Mouse (Mus musculus) embryonic facial prominence, embryonic 13.5 days (tissue): ENCODE measurements around the gene Tldc1. TPM values are rescaled to one million over a fixed set of nuclear protein-coding genes. Genes with fewer than 3 reads are reported as not detected.

Experiments
- ATAC-seq: fragments of 200-750 bp; cut with Nextera tagmentation; 2 replicates; pipeline ENCODE4 v1.8.0; 2017; ENCODE audit warnings: low read depth; ENCODE audit not compliant: insufficient number of reproducible peaks, insufficient read depth, low FRiP score, low TSS enrichment
- H3K27ac ChIP-seq: fragments of 300-500 bp; sonication (generic); 2 replicates; pipeline ENCODE4 v1.5.1; 2015; ENCODE audit warnings: moderate library complexity, mild to moderate bottlenecking, inconsistent platforms
- H3K27me3 ChIP-seq: fragments of 300-500 bp; sonication (generic); 2 replicates; pipeline ENCODE4 v1.6.1; 2015; ENCODE audit warnings: mild to moderate bottlenecking, inconsistent platforms
- H3K36me3 ChIP-seq: fragments of 300-500 bp; sonication (generic); 2 replicates; pipeline ENCODE4 v1.6.1; 2015; ENCODE audit warnings: mild to moderate bottlenecking, inconsistent platforms
- H3K4me1 ChIP-seq: fragments of 300-500 bp; sonication (generic); 2 replicates; pipeline ENCODE4 v1.6.1; 2015; ENCODE audit warnings: inconsistent platforms
- H3K4me2 ChIP-seq: fragments of 300-500 bp; sonication (generic); 2 replicates; pipeline ENCODE4 v1.6.1; 2015; ENCODE audit warnings: moderate library complexity, mild to moderate bottlenecking, inconsistent platforms
- H3K4me3 ChIP-seq: fragments of 300-500 bp; sonication (generic); 2 replicates; pipeline ENCODE4 v1.5.1; 2015; ENCODE audit warnings: mild to moderate bottlenecking, inconsistent platforms
- H3K9ac ChIP-seq: fragments of 300-500 bp; sonication (generic); 2 replicates; pipeline ENCODE4 v1.6.1; 2015; ENCODE audit warnings: mild to moderate bottlenecking, inconsistent platforms
- H3K9me3 ChIP-seq: fragments of 300-500 bp; sonication (generic); 2 replicates; pipeline ENCODE4 v1.6.1; 2016; ENCODE audit warnings: inconsistent platforms
- WGBS: fragments of 180-500 bp; shearing (Covaris S2); methylation state at CpG from one replicate; pipeline ENCODE4 v1.1.7; 2015; ENCODE audit warnings: mixed read lengths; 5-methylcytosine and 5-hydroxymethylcytosine counted together
- polyA plus RNA-seq: library from polyadenylated mRNA; unstranded; fragments of >200 nt; fragmentation: Nextera tagmentation; extraction: Ambion mirVana; gene quantifications from 2 replicates; pipeline ENCODE4 v1.2.1, GENCODE M21; 2015

The Tldc1 gene
- polyA plus RNA-seq, 1 experiment from 2014 or later: 11.7 TPM

DNA sequence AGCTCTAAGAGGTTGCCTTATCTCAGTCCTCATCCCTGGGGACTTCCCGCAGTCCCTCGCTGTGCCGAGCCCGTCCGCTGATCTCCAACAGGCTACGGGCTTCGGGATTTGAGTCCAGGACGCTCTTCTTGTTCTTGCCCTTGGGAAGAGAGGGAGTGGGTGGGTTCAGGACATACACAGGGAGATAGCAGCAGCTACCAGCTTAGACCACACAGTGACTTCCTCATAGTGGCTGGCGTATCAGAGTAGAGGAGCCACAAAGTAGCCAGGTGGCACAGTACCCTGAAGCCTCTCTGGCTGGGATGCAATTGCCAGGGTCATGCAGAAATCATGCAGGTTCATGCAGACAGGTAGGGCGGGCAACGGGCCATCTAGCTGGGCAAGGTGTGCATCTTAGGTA lies 16.5 kb downstream of the Tldc1 start:
- Histone ChIP-seq H3K9ac (no peak overlapping the region), H3K4me2 (no peak overlapping the region), H3K36me3 (peaks cover 29% of the 10 kb centered on the region), H3K9me3 (no peaks in the 10 kb centered on the region), H3K27ac (no peak overlapping the region), H3K4me3 (no peak overlapping the region), H3K4me1 (no peaks in the 10 kb centered on the region), H3K27me3 (no peaks in the 10 kb centered on the region)
- 92% methylated on average over 11 of the region's 11 CpGs for WGBS
- no peak for ATAC-seq

- Histone ChIP-seq H3K36me3 (peaks cover 9% of the 10 kb centered on the region), H3K4me1 (peaks cover 14% of the 10 kb centered on the region), H3K9ac (no peak overlapping the region), H3K4me3 (no peak overlapping the region), H3K4me2 (no peak overlapping the region), H3K27ac (no peak overlapping the region), H3K9me3 (no peaks in the 10 kb centered on the region), H3K27me3 (no peaks in the 10 kb centered on the region)
- no peak for ATAC-seq
- WGBS: 65% methylated on average over 5 of the region's 5 CpGs
Observed at GRCm38 (mm10) chr8:119756538-119756937, 21.7 kb downstream of the Tldc1 start.

- WGBS: 66% methylated on average over 2 of the region's 2 CpGs
- H3K4me1 ChIP-seq: peaks cover 14% of the 10 kb centered on the region
- H3K36me3 ChIP-seq: peaks cover 4% of the 10 kb centered on the region
- H3K9me3 ChIP-seq: no peaks in the 10 kb centered on the region
- H3K27me3 ChIP-seq: no peaks in the 10 kb centered on the region
- H3K9ac ChIP-seq: no peak overlapping the region
- no peak overlapping the region for H3K27ac ChIP-seq
- no peak for ATAC-seq
- peak overlapping the region; percentile 56 for H3K4me2 ChIP-seq
- H3K4me3 ChIP-seq: no peak overlapping the region
Observed at GRCm38 (mm10) chr8:119756147-119756461, 22.1 kb downstream of the Tldc1 start.

- peak overlapping the region; percentile 32; the same call in 1 of the 2 replicates for H3K9ac ChIP-seq
- H3K9me3 ChIP-seq: no peaks in the 10 kb centered on the region
- no peak overlapping the region for H3K27ac ChIP-seq
- no peaks in the 10 kb centered on the region for H3K36me3 ChIP-seq
- peaks cover 14% of the 10 kb centered on the region for H3K4me1 ChIP-seq
- H3K4me2 ChIP-seq: peak overlapping the region; percentile 56
- H3K4me3 ChIP-seq: peak overlapping the region; percentile 34
- ATAC-seq: peak; percentile 16; the same call in 1 of the 2 replicates
- H3K27me3 ChIP-seq: no peaks in the 10 kb centered on the region
- 17% methylated on average over 28 of the region's 28 CpGs for WGBS
Observed at GRCm38 (mm10) chr8:119755238-119756146, 22.7 kb downstream of the Tldc1 start.

- Histone ChIP-seq H3K9ac (no peak overlapping the region), H3K9me3 (no peaks in the 10 kb centered on the region), H3K4me1 (no peaks in the 10 kb centered on the region), H3K27me3 (no peaks in the 10 kb centered on the region), H3K27ac (no peak overlapping the region), H3K4me3 (no peak overlapping the region), H3K36me3 (no peaks in the 10 kb centered on the region), H3K4me2 (no peak overlapping the region)
- 86% methylated on average over 4 of the region's 4 CpGs for WGBS
- ATAC-seq: no peak
Observed at GRCm38 (mm10) chr8:119744604-119745003, 33.6 kb downstream of the Tldc1 start.

GRCm38 (mm10) chr8:119743291-119744026 lies 34.8 kb downstream of the Tldc1 start:
- H3K9me3 ChIP-seq: no peaks in the 10 kb centered on the region
- no peak for ATAC-seq

DNA sequence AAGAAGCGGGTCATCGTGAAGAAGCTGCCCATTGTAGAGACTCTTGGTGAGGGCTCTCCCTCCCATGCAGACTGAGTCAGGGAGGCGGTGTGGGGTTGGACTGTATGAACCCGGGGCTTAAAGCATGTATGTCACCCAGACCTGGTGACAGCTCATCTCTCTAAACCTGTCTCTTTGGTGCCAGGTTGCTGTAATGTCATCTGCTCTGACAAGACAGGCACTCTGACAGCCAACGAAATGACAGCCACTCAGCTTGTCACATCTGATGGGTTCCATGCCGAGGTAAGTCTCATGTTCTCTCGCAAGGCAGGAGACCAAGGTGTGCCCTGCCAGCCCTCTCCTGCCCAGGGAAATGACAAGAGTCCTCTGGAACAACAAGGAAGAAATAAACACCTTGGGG lies 35.8 kb downstream of the Tldc1 start:
- Histone ChIP-seq H3K4me3 (no peak overlapping the region), H3K9me3 (no peaks in the 10 kb centered on the region), H3K36me3 (no peaks in the 10 kb centered on the region), H3K27me3 (no peaks in the 10 kb centered on the region), H3K4me2 (no peak overlapping the region), H3K4me1 (no peaks in the 10 kb centered on the region), H3K27ac (no peak overlapping the region), H3K9ac (no peak overlapping the region)
- 85% methylated on average over 7 of the region's 7 CpGs for WGBS
- no peak for ATAC-seq

More at GRCm38 (mm10) chr8:119743291-119744026, 34.8 kb downstream of the Tldc1 start:
- Histone ChIP-seq H3K4me1 (no peaks in the 10 kb centered on the region), H3K4me2 (no peak overlapping the region), H3K9ac (no peak overlapping the region), H3K27me3 (no peaks in the 10 kb centered on the region), H3K36me3 (no peaks in the 10 kb centered on the region), H3K4me3 (no peak overlapping the region), H3K27ac (no peak overlapping the region)
- WGBS: 57% methylated on average over 13 of the region's 13 CpGs

DNA sequence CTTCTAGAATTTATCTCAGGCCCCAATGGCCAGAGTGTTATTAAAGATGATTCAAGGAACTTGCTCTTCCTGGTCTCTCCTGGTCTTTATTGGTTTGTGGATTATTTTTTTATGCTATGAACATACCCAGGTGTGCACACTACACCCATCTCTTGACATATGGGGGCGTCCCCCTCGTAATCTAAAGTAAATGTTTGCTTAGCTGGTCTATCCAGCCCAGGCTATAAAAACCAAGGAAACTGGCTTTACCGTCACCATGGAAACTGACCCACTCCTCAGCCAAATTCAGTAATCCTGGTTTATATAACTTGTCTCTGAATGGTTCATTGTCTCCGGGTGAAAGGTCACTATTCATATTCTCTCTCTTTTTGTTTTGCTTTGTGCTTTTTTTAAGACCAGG lies 37.6 kb downstream of the Tldc1 start:
- Histone ChIP-seq H3K4me3 (no peak overlapping the region), H3K27ac (no peak overlapping the region), H3K36me3 (no peaks in the 10 kb centered on the region), H3K27me3 (no peaks in the 10 kb centered on the region), H3K4me1 (no peaks in the 10 kb centered on the region), H3K9ac (no peak overlapping the region), H3K9me3 (no peaks in the 10 kb centered on the region), H3K4me2 (no peak overlapping the region)
- no peak for ATAC-seq
- 78% methylated on average over 4 of the region's 4 CpGs for WGBS

GRCm38 (mm10) chr8:119738129-119738907 lies 39.9 kb downstream of the Tldc1 start:
- Histone ChIP-seq H3K9me3 (no peaks in the 10 kb centered on the region), H3K27ac (no peak overlapping the region), H3K4me2 (no peak overlapping the region), H3K4me1 (no peaks in the 10 kb centered on the region), H3K27me3 (no peaks in the 10 kb centered on the region), H3K4me3 (no peak overlapping the region), H3K36me3 (no peaks in the 10 kb centered on the region), H3K9ac (no peak overlapping the region)
- 76% methylated on average over 19 of the region's 19 CpGs for WGBS
- ATAC-seq: no peak

- Histone ChIP-seq H3K9ac (no peak overlapping the region), H3K4me3 (no peak overlapping the region), H3K9me3 (no peaks in the 10 kb centered on the region), H3K27ac (no peak overlapping the region), H3K4me2 (no peak overlapping the region), H3K4me1 (no peaks in the 10 kb centered on the region), H3K27me3 (no peaks in the 10 kb centered on the region), H3K36me3 (no peaks in the 10 kb centered on the region)
- ATAC-seq: no peak
- WGBS: 79% methylated on average over 11 of the region's 11 CpGs
Observed at GRCm38 (mm10) chr8:119737093-119737900, 40.9 kb downstream of the Tldc1 start.
